Mouse (Mus musculus) forebrain, embryonic 16.5 days (tissue): ENCODE measurements at regions not wholly inside any gene's neighbourhood (a gene's known extent, or its start where the extent isn't known, plus 50 kb on each side); places are given as distances from the start of the nearest gene placed in this dataset.

ENCODE experiments used
- ATAC-seq: fragments of 200-750 bp; cut with Nextera tagmentation; 2 replicates; pipeline ENCODE4 v1.8.0; 2017; ENCODE audit warnings: mild to moderate bottlenecking, moderate library complexity
- H3K27ac ChIP-seq: fragments of 300-500 bp; sonication (generic); 2 replicates; pipeline ENCODE4 v1.5.1; 2014; ENCODE audit warnings: low read length, control low read depth
- H3K27me3 ChIP-seq: fragments of 300-500 bp; sonication (generic); replicated peaks from 2 replicates; pipeline ENCODE4 v1.6.1; 2014; ENCODE audit warnings: low read length; ENCODE audit not compliant: control insufficient read depth, insufficient read depth
- H3K36me3 ChIP-seq: fragments of 300-500 bp; sonication (generic); 2 replicates; pipeline ENCODE4 v1.6.1; 2014; ENCODE audit not compliant: control insufficient read depth, insufficient read depth
- H3K4me1 ChIP-seq: fragments of 300-500 bp; sonication (generic); replicated peaks from 2 replicates; pipeline ENCODE4 v1.6.1; 2014; ENCODE audit warnings: low read length; ENCODE audit not compliant: control insufficient read depth, insufficient read depth
- H3K4me2 ChIP-seq: fragments of 300-500 bp; sonication (generic); 2 replicates; pipeline ENCODE4 v1.6.1; 2014; ENCODE audit warnings: mild to moderate bottlenecking, low read length, control low read depth
- H3K4me3 ChIP-seq: fragments of 300-500 bp; sonication (generic); replicated peaks from 2 replicates; pipeline ENCODE4 v1.5.1; 2014; ENCODE audit warnings: mild to moderate bottlenecking, low read length, control low read depth
- H3K9ac ChIP-seq: fragments of 300-500 bp; sonication (generic); replicated peaks from 2 replicates; pipeline ENCODE4 v1.6.1; 2014; ENCODE audit warnings: low read depth, low read length, control low read depth
- H3K9me3 ChIP-seq: fragments of 300-500 bp; sonication (generic); 2 replicates; pipeline ENCODE4 v1.6.1; 2016; ENCODE audit warnings: low read length; ENCODE audit not compliant: control insufficient read depth
- WGBS: fragments of 180-500 bp; shearing (Covaris S2); extraction: QIAGEN DNeasy Blood & Tissue Kit; methylation state at CpG from one replicate; pipeline ENCODE4 v1.1.7; 2014; 5-methylcytosine and 5-hydroxymethylcytosine counted together

- Histone ChIP-seq H3K4me1 (no peaks in the 10 kb centered on the region), H3K4me3 (no peak overlapping the region), H3K27ac (no peak overlapping the region), H3K4me2 (no peak overlapping the region), H3K36me3 (no peaks in the 10 kb centered on the region), H3K27me3 (no peaks in the 10 kb centered on the region), H3K9me3 (no peaks in the 10 kb centered on the region), H3K9ac (no peak overlapping the region)
- no peak for ATAC-seq
- 89% methylated on average over 3 of the region's 3 CpGs for WGBS
Measured at GRCm38 (mm10) chr16:62449735-62450134, 336.9 kb downstream of the Nsun3 start.

- Histone ChIP-seq H3K27ac (no peak overlapping the region), H3K9me3 (no peaks in the 10 kb centered on the region), H3K27me3 (no peaks in the 10 kb centered on the region), H3K36me3 (no peaks in the 10 kb centered on the region), H3K4me3 (no peak overlapping the region), H3K4me1 (no peaks in the 10 kb centered on the region), H3K9ac (no peak overlapping the region), H3K4me2 (no peak overlapping the region)
- ATAC-seq: no peak
- WGBS: 41% methylated on average over 3 of the region's 3 CpGs
Measured at GRCm38 (mm10) chr16:62447380-62447779, 339.2 kb downstream of the Nsun3 start.

- 78% methylated on average over 4 of the region's 4 CpGs for WGBS
- Histone ChIP-seq H3K36me3 (no peaks in the 10 kb centered on the region), H3K4me2 (no peak overlapping the region), H3K4me1 (no peaks in the 10 kb centered on the region), H3K27me3 (no peaks in the 10 kb centered on the region), H3K9me3 (no peaks in the 10 kb centered on the region), H3K27ac (no peak overlapping the region), H3K4me3 (no peak overlapping the region), H3K9ac (no peak overlapping the region)
- ATAC-seq: no peak
Measured at GRCm38 (mm10) chr16:62441197-62441596, 345.4 kb downstream of the Nsun3 start.

- WGBS: 69% methylated on average over 2 of the region's 2 CpGs
- peak; percentile 82 for ATAC-seq
- Histone ChIP-seq H3K27me3 (no peaks in the 10 kb centered on the region), H3K4me3 (no peak overlapping the region), H3K9ac (no peak overlapping the region), H3K36me3 (no peaks in the 10 kb centered on the region), H3K4me1 (no peaks in the 10 kb centered on the region), H3K9me3 (no peaks in the 10 kb centered on the region), H3K4me2 (no peak overlapping the region), H3K27ac (no peak overlapping the region)
Measured at GRCm38 (mm10) chr16:62433125-62433524, 353.5 kb downstream of the Nsun3 start.

GRCm38 (mm10) chr16:62414485-62414884, 372.1 kb downstream of the Nsun3 start:
- no peaks in the 10 kb centered on the region for H3K9me3 ChIP-seq
- H3K4me3 ChIP-seq: no peak overlapping the region
- peak; percentile 79 for ATAC-seq
- H3K4me2 ChIP-seq: no peak overlapping the region
- H3K9ac ChIP-seq: no peak overlapping the region
- H3K36me3 ChIP-seq: no peaks in the 10 kb centered on the region
- no peak overlapping the region for H3K27ac ChIP-seq
- 21% methylated on average over 1 of the region's 1 CpGs for WGBS
- no peaks in the 10 kb centered on the region for H3K27me3 ChIP-seq
- no peaks in the 10 kb centered on the region for H3K4me1 ChIP-seq

DNA sequence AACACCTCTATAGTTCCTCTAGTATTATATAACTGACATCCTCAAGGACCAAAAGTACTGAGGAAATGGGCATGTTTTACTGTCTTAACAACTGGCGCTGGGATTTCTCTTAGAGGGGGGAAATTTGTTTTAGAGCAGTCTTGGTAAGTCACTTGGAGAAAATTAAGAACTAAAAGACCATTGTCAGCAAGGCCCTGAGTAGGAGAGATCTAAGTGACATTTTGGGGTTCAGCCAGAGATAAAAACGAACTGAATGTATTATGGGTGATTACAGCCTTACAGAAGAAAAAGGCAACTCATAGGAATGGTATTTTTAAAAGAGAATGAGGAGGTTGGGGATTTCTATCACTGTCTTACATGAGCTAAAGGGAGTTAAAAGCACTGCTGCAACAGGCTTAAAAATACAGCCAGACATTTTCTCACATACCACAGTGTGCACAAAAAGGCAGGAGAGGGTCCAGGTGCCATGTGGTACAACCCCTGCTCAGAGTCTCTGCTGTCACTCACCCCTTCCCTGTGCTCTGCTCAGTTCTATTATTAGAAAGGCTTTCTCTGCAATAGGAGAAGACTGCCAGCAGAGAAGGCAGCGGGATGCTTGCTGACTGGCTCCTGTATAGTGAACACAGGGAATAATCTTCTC, 379.0 kb downstream of the Nsun3 start:
- H3K9me3 ChIP-seq: no peaks in the 10 kb centered on the region
- H3K4me3 ChIP-seq: no peak overlapping the region
- 22% methylated on average over 3 of the region's 3 CpGs for WGBS
- H3K36me3 ChIP-seq: no peaks in the 10 kb centered on the region
- H3K9ac ChIP-seq: no peak overlapping the region
- no peak overlapping the region for H3K4me2 ChIP-seq
- H3K27ac ChIP-seq: no peak overlapping the region
- ATAC-seq: peak; percentile 90
- peaks cover 7% of the 10 kb centered on the region for H3K4me1 ChIP-seq
- H3K27me3 ChIP-seq: no peaks in the 10 kb centered on the region

GRCm38 (mm10) chr16:62406458-62406857, 380.2 kb downstream of the Nsun3 start:
- H3K9me3 ChIP-seq: no peaks in the 10 kb centered on the region
- no peaks in the 10 kb centered on the region for H3K36me3 ChIP-seq
- no peak overlapping the region for H3K4me2 ChIP-seq
- 41% methylated on average over 2 of the region's 2 CpGs for WGBS
- H3K4me3 ChIP-seq: no peak overlapping the region
- H3K9ac ChIP-seq: no peak overlapping the region
- H3K27me3 ChIP-seq: no peaks in the 10 kb centered on the region
- peaks cover 7% of the 10 kb centered on the region for H3K4me1 ChIP-seq
- peak; percentile 54; the same call in 1 of the 2 replicates for ATAC-seq
- no peak overlapping the region for H3K27ac ChIP-seq

DNA sequence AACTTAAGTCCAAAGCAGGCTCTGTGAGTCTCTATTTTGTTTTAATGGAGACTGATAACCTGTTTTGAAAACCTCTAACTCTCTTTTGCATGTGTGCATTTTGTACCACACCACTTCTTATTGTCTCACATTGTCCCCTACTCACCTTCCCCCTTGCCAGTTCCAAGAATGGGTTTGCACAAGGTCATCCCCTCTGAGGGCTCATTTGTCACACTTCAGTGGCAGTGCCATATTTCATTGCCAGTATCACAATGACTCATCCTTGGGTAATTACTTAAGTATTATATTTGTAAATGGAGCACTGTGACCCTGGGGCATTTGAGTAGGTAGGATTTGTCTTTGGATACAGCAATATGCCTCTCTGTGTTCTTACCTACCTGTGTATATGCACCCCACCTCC, 429.3 kb downstream of the Nsun3 start:
- H3K4me1 ChIP-seq: peaks cover 5% of the 10 kb centered on the region; the same call in 1 of the 2 replicates
- no peak overlapping the region for H3K9ac ChIP-seq
- no peak overlapping the region for H3K4me2 ChIP-seq
- no peak for ATAC-seq
- no peaks in the 10 kb centered on the region for H3K9me3 ChIP-seq
- H3K36me3 ChIP-seq: no peaks in the 10 kb centered on the region
- H3K27me3 ChIP-seq: no peaks in the 10 kb centered on the region
- no peak overlapping the region for H3K27ac ChIP-seq
- no peak overlapping the region for H3K4me3 ChIP-seq

GRCm38 (mm10) chr16:62356349-62356748, 430.3 kb downstream of the Nsun3 start:
- Histone ChIP-seq H3K27ac (no peak overlapping the region), H3K4me2 (no peak overlapping the region), H3K9ac (no peak overlapping the region), H3K27me3 (no peaks in the 10 kb centered on the region), H3K4me3 (no peak overlapping the region), H3K4me1 (peaks cover 5% of the 10 kb centered on the region; the same call in 1 of the 2 replicates), H3K9me3 (no peaks in the 10 kb centered on the region), H3K36me3 (no peaks in the 10 kb centered on the region)
- whole genome bisulfite sequencing: 27% methylated on average over 3 of the region's 3 CpGs
- peak; percentile 49 for ATAC-seq

- H3K27ac ChIP-seq: peak overlapping the region; percentile 62
- WGBS: 9% methylated on average over 8 of the region's 8 CpGs
- H3K4me3 ChIP-seq: peak overlapping the region; percentile 14
- H3K4me2 ChIP-seq: peak overlapping the region; percentile 35
- H3K9me3 ChIP-seq: no peaks in the 10 kb centered on the region
- ATAC-seq: peak; percentile 98
- H3K9ac ChIP-seq: no peak overlapping the region
- no peaks in the 10 kb centered on the region for H3K27me3 ChIP-seq
- peaks cover 5% of the 10 kb centered on the region; the same call in 1 of the 2 replicates for H3K4me1 ChIP-seq
- H3K36me3 ChIP-seq: no peaks in the 10 kb centered on the region
Measured at GRCm38 (mm10) chr16:62355830-62356270, 430.8 kb downstream of the Nsun3 start.
